10 mouse cellular contexts compared by ENCODE assay signal in genomic region chr15:83036900-83037519, GRCm38 (mm10). TPM values are rescaled to one million over a fixed set of nuclear protein-coding genes. Genes with fewer than 3 reads are reported as not detected.
DNase-seq lines count a peak whose midpoint lies in the region; ATAC-seq and TF ChIP-seq lines count a peak whose summit lies in the region.
"Had no signal": no experiment of that assay in that cellular context is flagged by ENCODE, and none has a peak within 500 bp of the region (broad histone marks: within the 10 kb centered on the region; RNA-seq: fewer than 3 reads in every experiment).

No protein-coding gene starts in this region.

- H3K27ac ChIP-seq in intestine, embryonic 14.5 days (ENCODE audit: low read depth): no peak overlapping the region
- no peak overlapping the region for H3K27ac ChIP-seq in intestine, postnatal 0 days (ENCODE audit: low read depth, low read length)
- no peak overlapping the region for H3K27ac ChIP-seq in stomach, postnatal 0 days (replicated peaks)
- H3K27ac ChIP-seq: liver, embryonic 15.5 days had no signal

- no peaks in the 10 kb centered on the region for H3K9me3 ChIP-seq in intestine, embryonic 14.5 days (ENCODE audit: control insufficient read depth, low read length)
- H3K9me3 ChIP-seq in intestine, postnatal 0 days (ENCODE audit: control insufficient read depth): no peaks in the 10 kb centered on the region
- H3K9me3 ChIP-seq in stomach, postnatal 0 days (ENCODE audit: control insufficient read depth, low read length): no peaks in the 10 kb centered on the region
- H3K9me3 ChIP-seq: liver, embryonic 15.5 days had no signal

- no peak overlapping the region for H3K4me2 ChIP-seq in intestine, embryonic 14.5 days (ENCODE audit: low read length)
- no peak overlapping the region for H3K4me2 ChIP-seq in intestine, postnatal 0 days (replicated peaks; ENCODE audit: low read depth)
- H3K4me2 ChIP-seq in stomach, postnatal 0 days (replicated peaks; ENCODE audit: low read depth): no peak overlapping the region
- H3K4me2 ChIP-seq: liver, embryonic 15.5 days had no signal

- H3K9ac ChIP-seq in intestine, embryonic 14.5 days (ENCODE audit: low read length): no peak overlapping the region
- H3K9ac ChIP-seq in intestine, postnatal 0 days (ENCODE audit: low read depth, low read length): no peak overlapping the region
- H3K9ac ChIP-seq in stomach, postnatal 0 days (ENCODE audit: low read length): no peak overlapping the region
- H3K9ac ChIP-seq: liver, embryonic 15.5 days had no signal

- H3K27me3 ChIP-seq in intestine, embryonic 14.5 days (replicated peaks; ENCODE audit: control insufficient read depth, insufficient read depth, low read length): no peaks in the 10 kb centered on the region
- no peaks in the 10 kb centered on the region for H3K27me3 ChIP-seq in intestine, postnatal 0 days (replicated peaks; ENCODE audit: control insufficient read depth, insufficient read depth, low read length)
- H3K27me3 ChIP-seq in stomach, postnatal 0 days (ENCODE audit: control insufficient read depth, insufficient read depth, low read length): no peaks in the 10 kb centered on the region

- no peaks in the 10 kb centered on the region for H3K36me3 ChIP-seq in intestine, embryonic 14.5 days (ENCODE audit: control insufficient read depth, insufficient read depth, low read length)
- no peaks in the 10 kb centered on the region for H3K36me3 ChIP-seq in intestine, postnatal 0 days (ENCODE audit: control insufficient read depth, insufficient read depth)
- no peaks in the 10 kb centered on the region for H3K36me3 ChIP-seq in stomach, postnatal 0 days (ENCODE audit: control insufficient read depth, insufficient read depth, low read length)
- H3K36me3 ChIP-seq: liver, embryonic 15.5 days had no signal

- peak; percentile 56; the same call in 1 of the 2 replicates for ATAC-seq in intestine, embryonic 14.5 days (replicated peaks; ENCODE audit: low FRiP score, low TSS enrichment, low read depth)
- ATAC-seq in intestine, postnatal 0 days: no peak
- ATAC-seq in stomach, postnatal 0 days (ENCODE audit: low FRiP score, low TSS enrichment): no peak

- TF ChIP-seq CTCF in intestine, postnatal 0 days (IDR thresholded peaks at IDR 0.05; ENCODE audit: low read depth): no peak
- no peak for TF ChIP-seq CTCF in stomach, postnatal 0 days (IDR thresholded peaks at IDR 0.05; ENCODE audit: low read depth)

- TF ChIP-seq EP300 in stomach, postnatal 0 days (optimal IDR thresholded peaks at IDR 0.05): no peak

- H3K4me1 ChIP-seq in intestine, embryonic 14.5 days (replicated peaks; ENCODE audit: control insufficient read depth, insufficient read depth, low read length): peaks cover 38% of the 10 kb centered on the region
- H3K4me1 ChIP-seq in intestine, postnatal 0 days (replicated peaks; ENCODE audit: control insufficient read depth, insufficient read depth, low read length): no peaks in the 10 kb centered on the region
- no peaks in the 10 kb centered on the region for H3K4me1 ChIP-seq in stomach, postnatal 0 days (replicated peaks; ENCODE audit: control insufficient read depth, insufficient read depth)

- intact Hi-C loops in gastrocnemius, postnatal 14 days (cut with DNase I; ENCODE audit: low total_unique reads): loop anchor here (2.0 to 10.0 kb wide), 2 partner anchors 122 to 222 kb away; no protein-coding TSS in a partner anchor

- DNase-seq in intestine, embryonic 14.5 days (ENCODE audit: low spot score): peak; percentile 84
- peak; percentile 84 for DNase-seq in MN1 (ENCODE audit: low spot score)
- DNase-seq in cerebellum, adult 9-10 months: peak; percentile 65
- DNase-seq in kidney, postnatal 14 days: peak; percentile 69
- peak; percentile 44 for DNase-seq in stomach, postnatal 0 days (ENCODE audit: low spot score)
- DNase-seq in spleen, adult 12 weeks (ENCODE audit: low spot score): no peak
- no peak for DNase-seq in gastrocnemius, postnatal 14 days

- no peak overlapping the region for H3K4me3 ChIP-seq in intestine, embryonic 14.5 days (ENCODE audit: low read depth, low read length)
- H3K4me3 ChIP-seq in intestine, postnatal 0 days (ENCODE audit: low read depth, low read length): no peak overlapping the region
- H3K4me3 ChIP-seq in stomach, postnatal 0 days (ENCODE audit: low read depth, low read length): no peak overlapping the region
- H3K4me3 ChIP-seq: liver, embryonic 15.5 days had no signal

- WGBS in intestine, embryonic 14.5 days: 65% methylated on average over 14 of the region's 14 CpGs
- 73% methylated on average over 14 of the region's 14 CpGs for WGBS in intestine, postnatal 0 days
- 56% methylated on average over 14 of the region's 14 CpGs for WGBS in stomach, postnatal 0 days

RNA-seq across cellular contexts. Expression of gene Nfam1, which starts 3.9 kb away (rescaled TPM):
- 3.6 and 3.7 TPM in 2 replicates for polyA plus RNA-seq in intestine, embryonic 14.5 days (2014; fragmentation: Nextera tagmentation; extraction: Ambion mirVana)
- polyA plus RNA-seq in intestine, postnatal 0 days (2015; fragmentation: Nextera tagmentation; extraction: Ambion mirVana): 1.1 and 1.2 TPM in 2 replicates
- 1.3 and 1.4 TPM in 2 replicates for polyA plus RNA-seq in stomach, postnatal 0 days (2015; fragmentation: Nextera tagmentation; extraction: Ambion mirVana)
- total RNA-seq in gastrocnemius, postnatal 14 days (2021): 1 to 10 TPM; 1.0 to 1.4 TPM
- polyA plus RNA-seq: Patski had no signal

RNA-seq across cellular contexts. Expression of gene Tcf20, which starts 49.3 kb away (rescaled TPM):
- polyA plus RNA-seq in intestine, embryonic 14.5 days (2014; fragmentation: Nextera tagmentation; extraction: Ambion mirVana): 11.7 and 12.4 TPM in 2 replicates
- 3.9 and 4.1 TPM in 2 replicates for polyA plus RNA-seq in intestine, postnatal 0 days (2015; fragmentation: Nextera tagmentation; extraction: Ambion mirVana)
- polyA plus RNA-seq in stomach, postnatal 0 days (2015; fragmentation: Nextera tagmentation; extraction: Ambion mirVana): 3.6 and 3.7 TPM in 2 replicates
- total RNA-seq in gastrocnemius, postnatal 14 days (2021): 10 to 100 TPM; 21.9 to 26.0 TPM

RNA-seq across cellular contexts. Expression of gene Serhl, which starts 52.3 kb away (rescaled TPM):
- polyA plus RNA-seq in intestine, embryonic 14.5 days (2014; fragmentation: Nextera tagmentation; extraction: Ambion mirVana): 64.2 and 71.9 TPM in 2 replicates
- polyA plus RNA-seq in intestine, postnatal 0 days (2015; fragmentation: Nextera tagmentation; extraction: Ambion mirVana): 58.5 and 65.6 TPM in 2 replicates
- polyA plus RNA-seq in stomach, postnatal 0 days (2015; fragmentation: Nextera tagmentation; extraction: Ambion mirVana): 51.5 and 61.6 TPM in 2 replicates
- total RNA-seq in gastrocnemius, postnatal 14 days (2021): 10 to 100 TPM; 31.9 to 32.5 TPM

Comparison
In these comparisons a context has a peak if more than half of its experiments do, and no peak if none do; other contexts are left out.
1. DNase-seq: peak in intestine, embryonic 14.5 days (single experiment), MN1 (single experiment), cerebellum, adult 9-10 months (single experiment), kidney, postnatal 14 days (single experiment) and stomach, postnatal 0 days (single experiment); none in spleen, adult 12 weeks (single experiment) and gastrocnemius, postnatal 14 days (single experiment).